Mouse (Mus musculus): ENCODE data around the gene Mok.

DNA sequence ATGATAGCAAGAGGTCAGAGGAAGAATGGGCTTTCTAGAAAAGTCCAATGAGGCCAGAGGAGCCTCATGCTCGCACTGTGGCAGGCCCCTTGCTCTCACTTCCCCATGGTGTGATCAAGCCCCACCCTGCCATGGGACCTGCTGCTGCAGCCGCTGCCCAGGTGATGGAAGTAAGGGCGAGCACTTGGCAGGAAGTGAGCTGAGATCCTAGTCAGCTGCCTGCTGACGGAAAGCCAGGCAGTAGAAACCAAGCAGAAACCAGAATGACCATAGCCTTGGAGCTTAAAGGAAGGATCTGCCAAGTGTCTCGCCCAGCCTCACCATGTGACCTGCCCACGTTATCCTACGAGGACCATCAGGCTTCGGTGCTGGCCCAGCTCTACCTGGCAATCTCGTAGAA is 27.6 kb downstream of the Mok start:
- no peak for TF ChIP-seq CTCF (conservative IDR thresholded peaks at IDR 0.05; ENCODE audit: low read length)
- TF ChIP-seq POU5F1 (IDR thresholded peaks at IDR 0.05; ENCODE audit: borderline replicate concordance, low read length) = no peak
